Mouse (Mus musculus): ENCODE results near the gene Atcay.

DNA sequence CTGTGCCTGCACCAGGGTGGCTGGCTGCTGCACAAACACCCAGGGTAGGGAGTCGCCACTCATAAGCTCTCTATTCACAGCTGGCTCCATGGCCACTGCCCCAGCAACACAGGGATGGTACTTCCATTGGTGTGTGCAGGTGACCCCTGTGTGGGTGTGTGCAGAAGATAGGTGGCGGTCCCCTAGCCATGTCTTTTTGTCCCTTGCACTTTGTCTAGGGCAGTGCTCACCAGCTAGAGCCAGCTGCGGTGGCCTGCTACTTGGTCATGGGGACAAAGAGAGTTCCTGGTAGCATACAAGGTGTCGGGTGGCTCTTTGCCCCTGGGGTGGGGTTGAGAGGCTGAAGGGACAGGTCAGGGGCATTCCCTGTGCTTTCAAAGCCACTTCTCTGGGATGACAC lies 13.5 kb upstream of the Atcay start:
- TF ChIP-seq CTCF (conservative IDR thresholded peaks at IDR 0.05; ENCODE audit: insufficient read depth, insufficient read length, low read depth, low read length) (no peak), POLR2A (IDR thresholded peaks at IDR 0.05; ENCODE audit: low read depth, low read length) (no peak)

Measured in kidney, adult 2 months (tissue).